Mouse (Mus musculus) neural tube, embryonic 15.5 days (tissue): ENCODE measurements around the gene Cdh8. TPM values are rescaled to one million over a fixed set of nuclear protein-coding genes. Genes with fewer than 3 reads are reported as not detected.
A peak's percentile ranks its signal among the peaks of the same experiment; 100 is the strongest.

Experiments
- ATAC-seq: fragments of 200-750 bp; cut with Nextera tagmentation; 2 replicates; pipeline ENCODE4 v1.8.0; 2017; ENCODE audit warnings: mild to moderate bottlenecking, moderate TSS enrichment, moderate library complexity; ENCODE audit not compliant: low FRiP score
- H3K27ac ChIP-seq: fragments of 300-500 bp; sonication (generic); replicated peaks from 2 replicates; pipeline ENCODE4 v1.5.1; 2015; ENCODE audit warnings: mild to moderate bottlenecking, inconsistent platforms
- H3K27me3 ChIP-seq: fragments of 300-500 bp; sonication (generic); replicated peaks from 2 replicates; pipeline ENCODE4 v1.6.1; 2015; ENCODE audit warnings: inconsistent platforms
- H3K36me3 ChIP-seq: fragments of 300-500 bp; sonication (generic); 2 replicates; pipeline ENCODE4 v1.6.1; 2015; ENCODE audit warnings: inconsistent platforms
- H3K4me1 ChIP-seq: fragments of 300-500 bp; sonication (generic); 2 replicates; pipeline ENCODE4 v1.6.1; 2015; ENCODE audit warnings: inconsistent platforms
- H3K4me2 ChIP-seq: fragments of 300-500 bp; sonication (generic); 2 replicates; pipeline ENCODE4 v1.6.1; 2015; ENCODE audit warnings: inconsistent platforms, mild to moderate bottlenecking, moderate library complexity
- H3K4me3 ChIP-seq: fragments of 300-500 bp; sonication (generic); replicated peaks from 2 replicates; pipeline ENCODE4 v1.5.1; 2015; ENCODE audit warnings: mild to moderate bottlenecking, inconsistent platforms
- H3K9ac ChIP-seq: fragments of 300-500 bp; sonication (generic); replicated peaks from 2 replicates; pipeline ENCODE4 v1.6.1; 2015; ENCODE audit warnings: mild to moderate bottlenecking, inconsistent platforms
- H3K9me3 ChIP-seq: fragments of 300-500 bp; sonication (generic); replicated peaks from 2 replicates; pipeline ENCODE4 v1.6.1; 2016; ENCODE audit warnings: inconsistent platforms
- WGBS: fragments of 180-500 bp; shearing (Covaris S2); methylation state at CpG from one replicate; pipeline ENCODE4 v1.1.7; 2015; ENCODE audit warnings: mixed read lengths; 5-methylcytosine and 5-hydroxymethylcytosine counted together
- polyA plus RNA-seq: library from polyadenylated mRNA; unstranded; fragments of >200 nt; fragmentation: Nextera tagmentation; extraction: Ambion mirVana; gene quantifications from 2 replicates; pipeline ENCODE4 v1.2.1, GENCODE M21; 2015

The Cdh8 gene
- polyA plus RNA-seq: 71.8 and 73.9 TPM in 2 replicates

DNA sequence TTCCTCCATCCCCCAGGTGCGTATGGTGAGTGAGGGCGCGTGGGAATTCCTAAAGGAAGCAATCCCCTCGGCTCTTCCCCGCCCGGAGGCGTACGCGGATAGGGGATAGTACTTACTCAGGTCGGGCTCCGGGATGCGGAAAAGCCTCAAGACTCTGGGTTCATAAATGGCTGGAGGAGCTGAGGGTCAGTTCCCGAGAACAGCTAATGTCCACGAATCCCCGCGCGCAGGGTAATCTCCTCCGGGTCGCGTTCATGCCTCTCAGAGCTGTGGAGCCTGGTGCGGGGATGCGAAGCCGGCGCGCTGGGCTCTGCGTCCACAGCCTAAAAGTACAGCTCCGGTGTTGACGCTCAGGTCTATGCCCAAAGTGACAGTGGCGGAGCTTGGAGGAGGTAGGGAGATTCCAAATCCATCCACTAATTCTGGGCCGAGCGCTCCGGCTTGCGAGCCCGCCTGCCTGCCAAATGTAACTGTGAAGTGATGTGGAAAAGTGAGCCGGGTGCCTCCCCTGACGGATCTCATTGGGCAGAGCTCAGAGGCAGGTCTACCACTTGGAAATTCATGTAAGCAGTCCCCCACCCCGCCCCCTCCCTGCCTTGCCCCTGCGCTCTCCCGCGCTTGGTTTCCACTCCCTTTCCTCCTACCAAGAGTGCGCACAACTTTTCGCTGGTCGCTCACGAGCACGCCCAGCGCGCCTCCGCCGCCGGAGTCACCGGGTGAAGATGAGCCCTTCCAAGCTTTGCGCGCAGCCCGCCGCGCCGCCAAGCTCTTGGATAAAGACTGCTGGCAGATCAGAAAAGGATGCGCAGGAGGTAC, at the start of gene Cdh8:
TSS of gene Cdh8 (minus strand) at position 506 of the 816 bp plus-strand sequence.
- H3K4me1 ChIP-seq: peaks cover 18% of the 10 kb centered on the region
- under 1% methylated on average over 58 of the region's 58 CpGs for WGBS
- peak within 1 kb of the TSS; percentile 89 for H3K27ac ChIP-seq
- peak; percentile 90 for ATAC-seq
- peak within 1 kb of the TSS; percentile 73 for H3K4me3 ChIP-seq
- H3K9ac ChIP-seq: peak within 1 kb of the TSS; percentile 78
- H3K9me3 ChIP-seq: no peaks in the 10 kb centered on the region
- H3K4me2 ChIP-seq: peak within 1 kb of the TSS; percentile 87
- H3K27me3 ChIP-seq: no peaks in the 10 kb centered on the region
- no peaks in the 10 kb centered on the region for H3K36me3 ChIP-seq

GRCm38 (mm10) chr8:99446506-99446905, 30.2 kb upstream of the Cdh8 start:
- H3K27ac ChIP-seq: no peak overlapping the region
- H3K9me3 ChIP-seq: no peaks in the 10 kb centered on the region
- no peak overlapping the region for H3K4me2 ChIP-seq
- no peaks in the 10 kb centered on the region for H3K36me3 ChIP-seq
- H3K4me3 ChIP-seq: no peak overlapping the region
- no peak overlapping the region for H3K9ac ChIP-seq
- no peaks in the 10 kb centered on the region for H3K4me1 ChIP-seq
- no peak for ATAC-seq
- WGBS: 94% methylated on average over 1 of the region's 1 CpGs
- no peaks in the 10 kb centered on the region for H3K27me3 ChIP-seq

- H3K36me3 ChIP-seq: no peaks in the 10 kb centered on the region
- H3K4me1 ChIP-seq: peaks cover 6% of the 10 kb centered on the region
- no peak overlapping the region for H3K27ac ChIP-seq
- no peak overlapping the region for H3K4me2 ChIP-seq
- H3K9me3 ChIP-seq: no peaks in the 10 kb centered on the region
- no peak for ATAC-seq
- WGBS: 85% methylated on average over 4 of the region's 4 CpGs
- H3K4me3 ChIP-seq: no peak overlapping the region
- H3K27me3 ChIP-seq: no peaks in the 10 kb centered on the region
- no peak overlapping the region for H3K9ac ChIP-seq
These were observed 9.6 kb upstream of the Cdh8 start for GRCm38 (mm10) chr8:99425901-99426300.

DNA sequence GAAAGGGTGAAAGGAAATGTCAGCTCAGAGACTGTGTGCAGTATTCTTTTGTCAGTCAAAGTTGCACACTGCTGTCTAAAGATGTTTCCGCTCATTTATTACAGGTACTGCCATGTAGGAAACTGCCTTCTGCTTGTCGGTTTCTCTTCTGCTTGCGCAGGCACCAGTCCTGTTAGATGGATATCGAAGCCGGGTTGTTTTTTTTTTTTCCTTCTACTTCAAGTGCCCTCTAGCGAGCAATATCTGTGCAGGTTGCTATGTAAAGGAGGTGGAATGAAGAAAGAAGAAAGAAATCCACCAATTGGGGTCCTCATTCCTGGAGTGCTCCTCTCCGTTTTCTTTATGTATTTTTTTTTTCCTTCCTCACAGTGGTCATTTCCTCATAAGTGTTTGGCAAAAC, 5.2 kb upstream of the Cdh8 start:
- H3K4me2 ChIP-seq: peak overlapping the region; percentile 49
- H3K4me1 ChIP-seq: peaks cover 12% of the 10 kb centered on the region
- no peaks in the 10 kb centered on the region for H3K27me3 ChIP-seq
- H3K9me3 ChIP-seq: no peaks in the 10 kb centered on the region
- H3K36me3 ChIP-seq: no peaks in the 10 kb centered on the region
- peak overlapping the region; percentile 20 for H3K4me3 ChIP-seq
- no peak for ATAC-seq
- no peak overlapping the region for H3K9ac ChIP-seq
- 9% methylated on average over 7 of the region's 7 CpGs for WGBS
- 0 out of 2 replicates have a peak overlapping the region, but pooled peaks have one; percentile 48 for H3K27ac ChIP-seq

DNA sequence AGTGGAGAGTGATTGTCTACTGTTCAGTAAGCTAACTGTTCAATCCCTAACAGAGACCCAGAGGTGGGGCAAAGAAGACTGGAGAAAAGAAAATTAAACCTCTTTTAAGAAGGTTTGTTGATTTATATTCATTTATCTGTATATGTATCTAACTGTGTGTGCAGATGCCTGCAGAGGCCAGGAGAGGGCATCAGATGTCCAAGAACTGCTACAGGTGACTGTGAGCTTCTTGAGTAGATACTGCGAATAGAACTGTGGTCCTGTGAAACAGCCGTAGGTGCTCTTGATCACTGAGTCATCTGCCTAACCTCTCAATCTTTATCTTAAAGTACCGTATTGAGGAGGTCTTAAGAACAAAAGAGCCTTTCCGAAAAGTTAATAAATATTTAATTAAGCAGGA, 3.5 kb upstream of the Cdh8 start:
- Histone ChIP-seq H3K27me3 (no peaks in the 10 kb centered on the region), H3K27ac (no peak overlapping the region), H3K4me2 (no peak overlapping the region), H3K9me3 (no peaks in the 10 kb centered on the region), H3K4me3 (no peak overlapping the region), H3K36me3 (no peaks in the 10 kb centered on the region), H3K9ac (no peak overlapping the region), H3K4me1 (peaks cover 22% of the 10 kb centered on the region)
- 87% methylated on average over 4 of the region's 4 CpGs for WGBS
- ATAC-seq: no peak

GRCm38 (mm10) chr8:99417456-99417855, 1.2 kb upstream of the Cdh8 start:
- ATAC-seq: no peak

DNA sequence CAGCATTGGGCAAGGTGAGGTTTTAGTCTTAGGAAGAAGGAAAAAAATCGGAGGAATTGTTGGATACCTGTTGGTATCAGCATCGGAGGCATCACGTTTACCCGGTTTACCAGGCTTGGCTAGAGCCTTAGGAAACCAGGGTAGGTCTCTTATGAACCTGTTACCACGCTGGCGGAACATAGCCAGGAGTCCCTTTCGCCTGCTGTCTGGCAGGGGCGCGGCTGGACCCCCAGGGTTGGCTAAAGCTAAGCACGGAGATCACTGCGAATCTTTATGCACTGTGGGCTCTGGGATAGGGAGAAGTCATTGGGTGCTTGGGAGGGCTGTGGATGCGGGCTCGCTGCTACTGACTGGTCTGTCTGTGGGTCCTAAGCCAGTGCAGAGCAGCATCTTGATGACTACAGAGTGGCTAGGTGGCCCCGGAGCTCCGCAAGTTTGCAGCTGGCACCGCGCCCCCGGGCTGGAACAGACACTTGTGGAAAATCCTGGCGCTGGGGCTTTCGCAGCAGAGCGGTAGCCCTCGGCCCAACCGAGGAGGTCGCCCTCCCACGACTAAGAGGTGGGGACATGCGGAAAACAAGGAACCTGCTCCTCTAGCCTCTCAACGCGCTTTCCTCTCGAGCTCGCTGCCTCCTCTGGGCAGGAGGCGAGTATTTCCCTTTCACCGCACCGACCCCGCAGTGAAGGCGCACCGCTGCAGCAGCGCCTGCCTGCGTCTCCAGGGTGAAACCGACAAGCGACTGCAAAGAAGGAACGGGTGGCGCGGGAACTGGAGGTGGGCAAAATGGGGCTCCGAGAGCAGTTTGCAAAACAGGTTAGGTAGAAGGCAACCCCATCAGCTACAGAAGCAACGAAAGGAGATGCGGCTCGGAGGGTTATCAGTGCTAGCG, 950 bp downstream of the Cdh8 start:
- Histone ChIP-seq H3K27me3 (no peaks in the 10 kb centered on the region), H3K36me3 (no peaks in the 10 kb centered on the region), H3K4me2 (peak overlapping the region; percentile 87), H3K4me1 (peaks cover 18% of the 10 kb centered on the region), H3K4me3 (peak overlapping the region; percentile 73), H3K27ac (peak overlapping the region; percentile 89), H3K9me3 (no peaks in the 10 kb centered on the region), H3K9ac (peak overlapping the region; percentile 78)
- WGBS: under 1% methylated on average over 48 of the region's 48 CpGs
- peak; percentile 25; the same call in 1 of the 2 replicates for ATAC-seq

More at GRCm38 (mm10) chr8:99417456-99417855, 1.2 kb upstream of the Cdh8 start:
- Histone ChIP-seq H3K9me3 (no peaks in the 10 kb centered on the region), H3K4me1 (peaks cover 24% of the 10 kb centered on the region), H3K9ac (peak overlapping the region; percentile 78), H3K27me3 (no peaks in the 10 kb centered on the region), H3K4me2 (peak overlapping the region; percentile 87), H3K36me3 (no peaks in the 10 kb centered on the region), H3K4me3 (peak overlapping the region; percentile 73), H3K27ac (peak overlapping the region; percentile 89)
- 24% methylated on average over 7 of the region's 7 CpGs for WGBS

DNA sequence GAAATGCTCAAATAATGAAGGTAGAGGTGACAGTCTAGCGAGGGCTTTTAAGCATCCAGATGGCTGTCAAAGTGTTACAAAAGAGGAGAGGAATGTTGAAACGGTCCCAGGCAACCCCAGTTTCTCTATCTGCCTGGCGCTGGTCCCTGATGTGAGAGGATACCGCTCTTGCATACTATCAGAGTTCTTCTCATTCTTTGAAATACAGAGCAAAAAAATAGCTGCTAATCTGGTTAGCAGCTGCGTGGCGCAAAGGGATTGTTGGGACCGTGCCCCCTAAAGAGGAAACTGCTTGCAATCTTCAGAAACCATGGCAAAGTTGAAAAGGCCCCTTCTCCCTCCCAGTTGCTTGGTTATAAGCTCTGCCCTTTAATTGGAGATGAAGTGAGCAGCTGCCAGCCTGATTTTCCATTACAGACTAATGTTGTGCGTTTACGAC, 1.8 kb downstream of the Cdh8 start:
- Histone ChIP-seq H3K4me1 (peaks cover 18% of the 10 kb centered on the region), H3K9me3 (no peaks in the 10 kb centered on the region), H3K4me2 (peak overlapping the region; percentile 87), H3K4me3 (peak overlapping the region; percentile 73), H3K27me3 (no peaks in the 10 kb centered on the region), H3K9ac (peak overlapping the region; percentile 78), H3K27ac (peak overlapping the region; percentile 89), H3K36me3 (no peaks in the 10 kb centered on the region)
- 2% methylated on average over 9 of the region's 9 CpGs for WGBS
- no peak for ATAC-seq

DNA sequence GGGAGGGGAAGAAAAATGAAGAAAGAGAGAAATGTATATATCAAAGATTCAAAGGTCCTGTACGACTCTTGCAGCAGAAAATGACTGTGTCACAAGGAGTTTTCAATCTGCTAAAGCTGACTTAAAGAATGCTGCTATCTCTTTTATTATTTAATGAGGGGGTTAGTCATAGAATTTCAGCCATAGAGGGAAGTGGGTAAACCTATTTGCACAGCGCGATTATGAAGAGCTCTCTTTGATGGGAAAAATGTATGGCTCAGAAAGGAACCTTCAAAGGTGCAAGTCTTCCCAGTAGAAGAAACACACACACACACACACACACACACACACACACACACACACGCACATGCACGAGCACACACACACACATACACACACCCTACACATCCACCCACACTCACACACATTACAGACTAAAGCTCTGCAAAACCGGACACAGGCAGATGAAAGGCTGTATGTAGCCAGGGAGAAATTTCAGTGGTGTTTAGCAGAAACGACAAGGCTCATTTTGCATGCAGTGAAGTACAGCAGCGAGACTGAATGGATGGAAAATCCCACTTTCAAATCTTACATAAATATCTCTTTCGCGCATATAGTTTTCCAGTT, 2.3 kb downstream of the Cdh8 start:
- WGBS: 23% methylated on average over 10 of the region's 10 CpGs
- Histone ChIP-seq H3K27ac (peak overlapping the region; percentile 89), H3K9me3 (no peaks in the 10 kb centered on the region), H3K4me2 (peak overlapping the region; percentile 87), H3K4me3 (peak overlapping the region; percentile 73), H3K4me1 (peaks cover 18% of the 10 kb centered on the region), H3K27me3 (no peaks in the 10 kb centered on the region), H3K36me3 (no peaks in the 10 kb centered on the region), H3K9ac (peak overlapping the region; percentile 78)
- no peak for ATAC-seq

GRCm38 (mm10) chr8:99393908-99394307, 22.4 kb downstream of the Cdh8 start:
- no peak for ATAC-seq
- H3K27me3 ChIP-seq: no peaks in the 10 kb centered on the region
- no peak overlapping the region for H3K27ac ChIP-seq
- no peaks in the 10 kb centered on the region for H3K9me3 ChIP-seq
- WGBS: 73% methylated on average over 4 of the region's 4 CpGs
- no peak overlapping the region for H3K4me2 ChIP-seq
- 0 out of 2 replicates have a peak, but pooled peaks cover 3% of the 10 kb centered on the region for H3K4me1 ChIP-seq
- no peaks in the 10 kb centered on the region for H3K36me3 ChIP-seq
- H3K4me3 ChIP-seq: no peak overlapping the region
- no peak overlapping the region for H3K9ac ChIP-seq

GRCm38 (mm10) chr8:99370104-99370503, 46.2 kb downstream of the Cdh8 start:
- Histone ChIP-seq H3K36me3 (no peaks in the 10 kb centered on the region), H3K4me3 (no peak overlapping the region), H3K9ac (no peak overlapping the region), H3K27ac (no peak overlapping the region), H3K4me1 (no peaks in the 10 kb centered on the region), H3K4me2 (no peak overlapping the region), H3K27me3 (no peaks in the 10 kb centered on the region), H3K9me3 (no peaks in the 10 kb centered on the region)
- no peak for ATAC-seq
- 92% methylated on average over 5 of the region's 5 CpGs for WGBS
